30 mouse cellular contexts compared by ENCODE assay signal in the genomic region with DNA sequence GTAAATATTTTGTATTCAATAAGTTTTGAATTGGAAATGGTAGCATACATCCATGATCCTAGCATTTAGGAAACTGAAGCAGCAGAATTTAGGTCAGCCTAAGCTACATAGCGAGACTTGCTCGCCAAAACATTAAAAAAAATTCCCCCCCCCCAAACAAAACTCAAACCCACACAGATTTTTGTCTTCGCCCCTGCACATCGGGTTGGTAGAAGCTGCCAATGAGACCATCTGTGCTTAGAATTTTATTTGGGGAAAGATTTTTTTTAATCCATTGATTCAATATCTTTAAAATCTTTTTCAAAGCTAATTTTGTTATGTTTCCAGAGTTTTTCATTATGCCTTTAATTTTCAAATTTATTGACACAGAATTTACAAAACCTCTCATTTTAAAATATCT. TPM values are rescaled to one million over a fixed set of nuclear protein-coding genes. Genes with fewer than 3 reads are reported as not detected.
DNase-seq lines count a peak whose midpoint lies in the region; ATAC-seq and TF ChIP-seq lines count a peak whose summit lies in the region.
"Had no signal": no experiment of that assay in that cellular context is flagged by ENCODE, and none has a peak within 500 bp of the region (broad histone marks: within the 10 kb centered on the region; RNA-seq: fewer than 3 reads in every experiment).

No protein-coding gene starts in this region.

- no peak for TF ChIP-seq CTCF in layer of hippocampus, adult 2 months (conservative IDR thresholded peaks at IDR 0.05)
- no peak for TF ChIP-seq CTCF in forebrain, postnatal 0 days (IDR thresholded peaks at IDR 0.05; ENCODE audit: low read depth)

- DNase-seq in forebrain, embryonic 14.5 days (ENCODE audit: low spot score): peak; percentile 50
- DNase-seq in forebrain, embryonic 10.5 days (ENCODE audit: extremely low spot score, low spot score): no peak
- DNase-seq in layer of hippocampus, adult 2 months (ENCODE audit: low spot score in 2 of 2): peak; percentile 50 to 60
- DNase-seq in layer of hippocampus, adult 9-11 months: no peak
- peak; percentile 73 for DNase-seq in forebrain, postnatal 0 days
- no peak for DNase-seq in adrenal gland, adult (ENCODE audit: inconsistent age in 2 of 2, low spot score in 1 of 2)
- no peak for DNase-seq in yolk sac, embryonic 10.5 days (ENCODE audit: low spot score)
- DNase-seq: adrenal gland, adult 2 months; adrenal gland, postnatal 14 days; B cell, adult 2 months; cerebellum, adult 18-20 months; cerebellum, adult 9-11 months; cerebellum, postnatal 25 days; gastrocnemius, postnatal 25 days; heart, adult 18-20 months; heart, postnatal 10 days; heart, postnatal 36 days; kidney, adult 11 months had no signal

- ATAC-seq in forebrain, embryonic 14.5 days: no peak
- ATAC-seq in forebrain, postnatal 0 days: no peak
- ATAC-seq: hindbrain, embryonic 16.5 days; intestine, embryonic 15.5 days; Patski had no signal

- no peaks in the 10 kb centered on the region for H3K36me3 ChIP-seq in forebrain, embryonic 14.5 days (ENCODE audit: control insufficient read depth, insufficient read depth, low read length)
- H3K36me3 ChIP-seq in forebrain, embryonic 10.5 days (replicated peaks): no peaks in the 10 kb centered on the region
- H3K36me3 ChIP-seq in forebrain, postnatal 0 days (ENCODE audit: insufficient read depth): no peaks in the 10 kb centered on the region
- H3K36me3 ChIP-seq: embryonic facial prominence, embryonic 12.5 days; embryonic facial prominence, embryonic 15.5 days; G1E; heart, embryonic 12.5 days; heart, embryonic 15.5 days; hindbrain, embryonic 10.5 days; hindbrain, embryonic 13.5 days; intestine, embryonic 15.5 days had no signal

- 76% methylated on average over 4 of the region's 4 CpGs for WGBS in forebrain, embryonic 14.5 days
- 93% methylated on average over 4 of the region's 4 CpGs for WGBS in forebrain, embryonic 10.5 days
- 64% methylated on average over 4 of the region's 4 CpGs for WGBS in forebrain, postnatal 0 days

- H3K4me3 ChIP-seq in forebrain, embryonic 14.5 days (ENCODE audit: low read depth, low read length): no peak overlapping the region
- H3K4me3 ChIP-seq in forebrain, embryonic 10.5 days: no peak overlapping the region
- H3K4me3 ChIP-seq in layer of hippocampus, adult 2 months: no peak overlapping the region
- H3K4me3 ChIP-seq in forebrain, postnatal 0 days (ENCODE audit: low read depth, low read length): no peak overlapping the region
- H3K4me3 ChIP-seq: embryonic facial prominence, embryonic 12.5 days; embryonic facial prominence, embryonic 15.5 days; heart, embryonic 12.5 days; heart, embryonic 15.5 days; hindbrain, embryonic 10.5 days; hindbrain, embryonic 13.5 days; intestine, embryonic 15.5 days had no signal

- H3K4me1 ChIP-seq in forebrain, embryonic 14.5 days (ENCODE audit: control insufficient read depth, insufficient read depth, low read length): no peaks in the 10 kb centered on the region
- H3K4me1 ChIP-seq in forebrain, embryonic 10.5 days: no peaks in the 10 kb centered on the region
- no peaks in the 10 kb centered on the region for H3K4me1 ChIP-seq in forebrain, postnatal 0 days (ENCODE audit: insufficient read depth)
- H3K4me1 ChIP-seq: embryonic facial prominence, embryonic 12.5 days; embryonic facial prominence, embryonic 15.5 days; heart, embryonic 12.5 days; heart, embryonic 15.5 days; hindbrain, embryonic 10.5 days; hindbrain, embryonic 13.5 days; intestine, embryonic 15.5 days had no signal

- H3K27me3 ChIP-seq in forebrain, embryonic 14.5 days (replicated peaks; ENCODE audit: control insufficient read depth, insufficient read depth, low read length): no peaks in the 10 kb centered on the region
- no peaks in the 10 kb centered on the region for H3K27me3 ChIP-seq in forebrain, embryonic 10.5 days (ENCODE audit: poor library complexity, severe bottlenecking)
- H3K27me3 ChIP-seq in forebrain, postnatal 0 days (ENCODE audit: insufficient read depth, low read length): no peaks in the 10 kb centered on the region
- H3K27me3 ChIP-seq: embryonic facial prominence, embryonic 12.5 days; embryonic facial prominence, embryonic 15.5 days; heart, embryonic 15.5 days; hindbrain, embryonic 13.5 days; intestine, embryonic 15.5 days had no signal

- no peak overlapping the region for H3K9ac ChIP-seq in forebrain, embryonic 14.5 days (ENCODE audit: low read length)
- no peak overlapping the region for H3K9ac ChIP-seq in forebrain, postnatal 0 days
- H3K9ac ChIP-seq: embryonic facial prominence, embryonic 12.5 days; embryonic facial prominence, embryonic 15.5 days; heart, embryonic 12.5 days; heart, embryonic 15.5 days; hindbrain, embryonic 13.5 days; intestine, embryonic 15.5 days had no signal

- no peaks in the 10 kb centered on the region for H3K9me3 ChIP-seq in forebrain, embryonic 14.5 days (replicated peaks; ENCODE audit: control insufficient read depth, low read length)
- no peaks in the 10 kb centered on the region for H3K9me3 ChIP-seq in forebrain, embryonic 10.5 days
- no peaks in the 10 kb centered on the region for H3K9me3 ChIP-seq in forebrain, postnatal 0 days (ENCODE audit: low read length)
- H3K9me3 ChIP-seq: embryonic facial prominence, embryonic 12.5 days; embryonic facial prominence, embryonic 15.5 days; G1E; heart, embryonic 12.5 days; heart, embryonic 15.5 days; hindbrain, embryonic 10.5 days; hindbrain, embryonic 13.5 days; intestine, embryonic 15.5 days had no signal

- H3K27ac ChIP-seq in forebrain, embryonic 14.5 days (ENCODE audit: low read depth, low read length): no peak overlapping the region
- H3K27ac ChIP-seq in forebrain, embryonic 10.5 days: no peak overlapping the region
- no peak overlapping the region for H3K27ac ChIP-seq in layer of hippocampus, adult 2 months
- no peak overlapping the region for H3K27ac ChIP-seq in forebrain, postnatal 0 days (ENCODE audit: low read depth, low read length)
- H3K27ac ChIP-seq: embryonic facial prominence, embryonic 12.5 days; embryonic facial prominence, embryonic 15.5 days; heart, embryonic 15.5 days; hindbrain, embryonic 10.5 days; hindbrain, embryonic 13.5 days; intestine, embryonic 15.5 days had no signal

- no peak overlapping the region for H3K4me2 ChIP-seq in forebrain, embryonic 14.5 days (ENCODE audit: low read length)
- H3K4me2 ChIP-seq in forebrain, postnatal 0 days (ENCODE audit: low read depth): no peak overlapping the region
- H3K4me2 ChIP-seq: embryonic facial prominence, embryonic 12.5 days; embryonic facial prominence, embryonic 15.5 days; heart, embryonic 12.5 days; heart, embryonic 15.5 days; hindbrain, embryonic 13.5 days; intestine, embryonic 15.5 days had no signal

RNA-seq across cellular contexts. Expression of a gene that starts 12.1 kb away (rescaled TPM):
- polyA plus RNA-seq in forebrain, embryonic 14.5 days (2014; fragmentation: Nextera tagmentation; extraction: Ambion mirVana): 2.4 and 4.9 TPM in 2 replicates
- 0.43 and 0.47 TPM in 2 replicates for polyA plus RNA-seq in forebrain, embryonic 10.5 days (2016; fragmentation: Nextera tagmentation; extraction: Ambion mirVana)
- 10 to 100 TPM; 51.0 to 58.1 TPM for total RNA-seq in layer of hippocampus, adult 2 months (2021)
- total RNA-seq in forebrain, postnatal 0 days (2014; rRNA removed): 13.9 and 15.8 TPM in 2 replicates
- 3.1 and 5.7 TPM in 2 replicates for polyA plus RNA-seq in forebrain, postnatal 0 days (2015; fragmentation: Nextera tagmentation; extraction: Ambion mirVana)
- total RNA-seq: CH12.LX; common myeloid progenitor, adult 5-6 weeks had no signal
- polyA plus RNA-seq: G1E; heart, embryonic 15.5 days; Patski had no signal

RNA-seq across cellular contexts. Expression of a gene that starts 19.1 kb away (rescaled TPM):
- 84.9 and 89.1 TPM in 2 replicates for polyA plus RNA-seq in forebrain, embryonic 14.5 days (2014; fragmentation: Nextera tagmentation; extraction: Ambion mirVana)
- 111 and 127 TPM in 2 replicates for polyA plus RNA-seq in forebrain, embryonic 10.5 days (2016; fragmentation: Nextera tagmentation; extraction: Ambion mirVana)
- 100 to 1,000 TPM in 1 of 2 experiments, 10 to 100 TPM in 1; 96.5 to 112 TPM for total RNA-seq in layer of hippocampus, adult 2 months (2021)
- total RNA-seq in forebrain, postnatal 0 days (2014; rRNA removed): 145 TPM in 2 replicates
- polyA plus RNA-seq in forebrain, postnatal 0 days (2015; fragmentation: Nextera tagmentation; extraction: Ambion mirVana): 98.8 and 108 TPM in 2 replicates

Comparison
In these comparisons a context has a peak if more than half of its experiments do, and no peak if none do; other contexts are left out.
1. DNase-seq: peak in forebrain, embryonic 14.5 days (single experiment), layer of hippocampus, adult 2 months (2 of 2) and forebrain, postnatal 0 days (single experiment); none in forebrain, embryonic 10.5 days (single experiment), layer of hippocampus, adult 9-11 months (single experiment), adrenal gland, adult (0 of 2) and yolk sac, embryonic 10.5 days (single experiment).